Mouse (Mus musculus) adipocyte (in vitro differentiated cells): ENCODE measurements around the gene Zfp819.
A peak's percentile ranks its signal among the peaks of the same experiment; 100 is the strongest.

Source experiments
- DNase-seq: peaks from one replicate; pipeline ENCODE4 v3.0.0-alpha.2; 2016; ENCODE audit warnings: low spot score

Gene Zfp819

GRCm38 (mm10) chr7:43606896-43607742 is at the start of gene Zfp819:
Gene Zfp819 (plus strand): TSS chr7:43607169.
- DNase-seq: no peak

GRCm38 (mm10) chr7:43562006-43562633 is 44.8 kb upstream of the Zfp819 start, which contains the start of gene Zfp658:
Gene Zfp658 (plus strand): TSS chr7:43562256.
- DNase-seq: peak; percentile 72

- peak; percentile 34 for DNase-seq
Measured at GRCm38 (mm10) chr7:43562651-43563070, 44.3 kb upstream of the Zfp819 start.

GRCm38 (mm10) chr7:43563300-43563699 is 43.7 kb upstream of the Zfp819 start:
- no peak for DNase-seq

- DNase-seq: no peak
Measured at GRCm38 (mm10) chr7:43571216-43571615, 35.8 kb upstream of the Zfp819 start.

GRCm38 (mm10) chr7:43579440-43580171 is 27.4 kb upstream of the Zfp819 start, which contains the start of gene Zfp719:
Gene Zfp719 (plus strand): TSS chr7:43579610.
- DNase-seq: peak; percentile 96

GRCm38 (mm10) chr7:43580526-43580925 is 26.4 kb upstream of the Zfp819 start:
- DNase-seq: peak; percentile 12

GRCm38 (mm10) chr7:43584790-43585189 is 22.2 kb upstream of the Zfp819 start:
- DNase-seq: no peak

GRCm38 (mm10) chr7:43601884-43602283 is 5.1 kb upstream of the Zfp819 start:
- DNase-seq: no peak

- DNase-seq: no peak
Measured at GRCm38 (mm10) chr7:43607743-43608287, 846 bp downstream of the Zfp819 start.

- no peak for DNase-seq
Measured at GRCm38 (mm10) chr7:43608316-43608824, 1.4 kb downstream of the Zfp819 start.

- no peak for DNase-seq
Measured at GRCm38 (mm10) chr7:43613816-43614551, 7.0 kb downstream of the Zfp819 start.

GRCm38 (mm10) chr7:43622927-43623326 is 16.0 kb downstream of the Zfp819 start:
- no peak for DNase-seq

- no peak for DNase-seq
Measured at GRCm38 (mm10) chr7:43623819-43624218, 16.9 kb downstream of the Zfp819 start.

GRCm38 (mm10) chr7:43625065-43625464 is 18.1 kb downstream of the Zfp819 start:
- DNase-seq: no peak

GRCm38 (mm10) chr7:43625794-43626422 is 18.9 kb downstream of the Zfp819 start:
- DNase-seq: no peak

- DNase-seq: no peak
Measured at GRCm38 (mm10) chr7:43633940-43634339, 27.0 kb downstream of the Zfp819 start.

GRCm38 (mm10) chr7:43634500-43634899 is 27.5 kb downstream of the Zfp819 start, which contains the start of gene Ceacam18:
Gene Ceacam18 (plus strand): TSS chr7:43634707.
- no peak for DNase-seq

- no peak for DNase-seq
Measured at GRCm38 (mm10) chr7:43636194-43636593, 29.2 kb downstream of the Zfp819 start.

GRCm38 (mm10) chr7:43637118-43637517 is 30.1 kb downstream of the Zfp819 start:
- DNase-seq: no peak

GRCm38 (mm10) chr7:43642587-43642986 is 35.6 kb downstream of the Zfp819 start:
- peak; percentile 6 for DNase-seq
